ENCODE assay signal across 24 mouse cellular contexts in the genomic region with DNA sequence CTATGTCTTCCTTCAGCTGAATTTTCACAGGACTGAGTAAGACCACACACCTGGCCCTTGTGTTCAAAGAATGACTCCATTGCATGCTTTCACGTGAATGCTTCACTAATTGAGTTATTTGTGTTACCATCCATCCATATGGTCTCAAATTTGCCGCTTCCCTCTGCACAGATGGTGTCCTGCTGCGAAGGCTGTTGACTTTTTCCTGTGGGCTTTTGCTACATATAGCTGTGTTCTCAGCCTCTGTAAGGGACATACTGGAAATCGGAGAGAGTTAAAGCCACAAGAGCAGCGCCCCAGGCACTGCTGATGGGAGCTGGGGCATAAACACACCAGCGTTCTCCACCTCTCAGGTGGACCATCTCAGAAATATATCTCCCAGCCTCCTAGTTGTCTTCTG. TPM values are rescaled to one million over a fixed set of nuclear protein-coding genes. Genes with fewer than 3 reads are reported as not detected.
DNase-seq lines count a peak whose midpoint lies in the region; TF ChIP-seq lines count a peak whose summit lies in the region.
"Had no signal": no experiment of that assay in that cellular context is flagged by ENCODE, and none has a peak within 500 bp of the region (broad histone marks: within the 10 kb centered on the region; RNA-seq: fewer than 3 reads in every experiment).

No protein-coding gene starts in this region.

- DNase-seq in frontal cortex, postnatal 36 days (ENCODE audit: low spot score in 2 of 2): peak; percentile 19 to 49
- DNase-seq in frontal cortex, postnatal 10 days (ENCODE audit: low spot score in 2 of 2): no peak
- DNase-seq in left cerebral cortex, postnatal 4 days: peak; percentile 28
- DNase-seq in left cerebral cortex, adult 11 months (ENCODE audit: low spot score): no peak
- peak; percentile 34 to 56 for DNase-seq in cerebellum, adult 2 months
- DNase-seq in cerebellum, postnatal 25 days: peak; percentile 47 to 53
- no peak for DNase-seq in adrenal gland, postnatal 25 days
- DNase-seq: adrenal gland, postnatal 14 days; gastrocnemius, adult 2 months; heart, postnatal 4 days; kidney, adult 8-10 months; kidney, postnatal 36 days; lung, postnatal 10 days; spleen, adult 18-20 months had no signal

- TF ChIP-seq CTCF in cerebellum, adult 2 months (IDR thresholded peaks at IDR 0.05; ENCODE audit: borderline replicate concordance, insufficient read depth, low read depth, low read length): no peak

- no peak for TF ChIP-seq POLR2A in cerebellum, adult 2 months (IDR thresholded peaks at IDR 0.05; ENCODE audit: borderline replicate concordance, insufficient read depth, low read length)

- H3K27ac ChIP-seq in cerebellum, adult 2 months (ENCODE audit: insufficient read depth, low read length): no peak overlapping the region
- H3K27ac ChIP-seq: forebrain, embryonic 13.5 days; gastrocnemius, adult 2 months; limb, embryonic 15.5 days; neural tube, embryonic 12.5 days had no signal

- H3K4me1 ChIP-seq in cerebellum, adult 2 months (ENCODE audit: control insufficient read depth, insufficient read depth, low read length): no peaks in the 10 kb centered on the region; the same call in 1 of the 2 replicates
- H3K4me1 ChIP-seq: forebrain, embryonic 13.5 days; limb, embryonic 15.5 days; neural tube, embryonic 12.5 days had no signal

- intact Hi-C loops in left cerebral cortex, postnatal 4 days (cut with DNase I): no loop called here

- 24% methylated on average over 6 of the region's 6 CpGs for WGBS in cerebellum, adult 2 months

- no peaks in the 10 kb centered on the region for H3K27me3 ChIP-seq in cerebellum, adult 2 months (ENCODE audit: control insufficient read depth, insufficient read depth, low read length)
- H3K27me3 ChIP-seq: forebrain, embryonic 13.5 days; limb, embryonic 15.5 days; neural tube, embryonic 12.5 days had no signal

- H3K4me3 ChIP-seq in cerebellum, adult 2 months (replicated peaks; ENCODE audit: insufficient read depth, low read depth, low read length): no peak overlapping the region
- H3K4me3 ChIP-seq: forebrain, embryonic 13.5 days; gastrocnemius, adult 2 months; limb, embryonic 15.5 days; neural tube, embryonic 12.5 days had no signal

RNA-seq across cellular contexts. Expression of gene Akain1, which starts 53.2 kb away (rescaled TPM):
- total RNA-seq in left cerebral cortex, postnatal 4 days (2021): under 1 TPM in 1 of 2 experiments, not detected in 1; 0.24 TPM
- polyA plus RNA-seq in cerebellum, adult 2 months (2012; rRNA removed): 29.4 and 30.6 TPM in 2 replicates
- not detected in 2 replicates for total RNA-seq in adrenal gland, postnatal 25 days (2021)
- total RNA-seq: adrenal gland, postnatal 14 days; gastrocnemius, adult 2 months; granulocyte monocyte progenitor cell, adult 5-6 weeks; megakaryocyte, adult 5-6 weeks had no signal
- polyA plus RNA-seq: C2C12; heart, embryonic 14.5 days; limb, embryonic 15.5 days; liver, embryonic 16.5 days; stomach, embryonic 14.5 days; thymus, postnatal 0 days had no signal

Comparison
In these comparisons a context has a peak if more than half of its experiments do, and no peak if none do; other contexts are left out.
1. DNase-seq: peak in frontal cortex, postnatal 36 days (2 of 2), left cerebral cortex, postnatal 4 days (single experiment), cerebellum, adult 2 months (2 of 2) and cerebellum, postnatal 25 days (2 of 2); none in frontal cortex, postnatal 10 days (0 of 2), left cerebral cortex, adult 11 months (single experiment) and adrenal gland, postnatal 25 days (single experiment).